Mouse (Mus musculus) urinary bladder, postnatal 4 days (tissue): ENCODE measurements at regions not wholly inside any gene's neighbourhood (a gene's known extent, or its start where the extent isn't known, plus 50 kb on each side); places are given as distances from the start of the nearest gene placed in this dataset.

ENCODE experiments used
- DNase-seq, 2 experiments: peaks; one replicate each; pipeline ENCODE4 v3.0.0; 2021 to 2022; ENCODE audit warnings: low spot score in 2 of 2

GRCm38 (mm10) chr5:46278190-46278589 is 420.8 kb upstream of the Lcorl start:
- no peak for DNase-seq

GRCm38 (mm10) chr5:46256730-46257129 is 399.3 kb upstream of the Lcorl start:
- DNase-seq = no peak

GRCm38 (mm10) chr5:46253940-46254339 is 396.5 kb upstream of the Lcorl start:
- DNase-seq = no peak

GRCm38 (mm10) chr5:46235364-46236067 is 378.1 kb upstream of the Lcorl start:
- no peak for DNase-seq

- DNase-seq = no peak
Measured at GRCm38 (mm10) chr5:46232780-46233179, 375.4 kb upstream of the Lcorl start.

GRCm38 (mm10) chr5:46228667-46229066 is 371.3 kb upstream of the Lcorl start:
- DNase-seq = no peak

GRCm38 (mm10) chr5:46212845-46213468 is 355.5 kb upstream of the Lcorl start:
- no peak for DNase-seq

- no peak for DNase-seq
Measured at GRCm38 (mm10) chr5:46209076-46209475, 351.7 kb upstream of the Lcorl start.

- no peak for DNase-seq
Measured at GRCm38 (mm10) chr5:46203744-46204143, 346.3 kb upstream of the Lcorl start.

- DNase-seq = no peak
Measured at GRCm38 (mm10) chr5:46202457-46202772, 345.0 kb upstream of the Lcorl start.

- no peak for DNase-seq
Measured at GRCm38 (mm10) chr5:46201639-46202456, 344.4 kb upstream of the Lcorl start.

- DNase-seq = no peak
Measured at GRCm38 (mm10) chr5:46186908-46187307, 329.5 kb upstream of the Lcorl start.

GRCm38 (mm10) chr5:46182157-46182556 is 324.7 kb upstream of the Lcorl start:
- DNase-seq = no peak

GRCm38 (mm10) chr5:46172315-46172714 is 314.9 kb upstream of the Lcorl start:
- DNase-seq = no peak

- DNase-seq = no peak
Measured at GRCm38 (mm10) chr5:46160774-46161173, 303.4 kb upstream of the Lcorl start.

GRCm38 (mm10) chr5:46151973-46152372 is 294.6 kb upstream of the Lcorl start:
- no peak for DNase-seq

- DNase-seq = no peak
Measured at GRCm38 (mm10) chr5:46150825-46151224, 293.4 kb upstream of the Lcorl start.

GRCm38 (mm10) chr5:46149851-46150615 is 292.6 kb upstream of the Lcorl start:
- DNase-seq = no peak

- no peak for DNase-seq
Measured at GRCm38 (mm10) chr5:46139024-46139423, 281.6 kb upstream of the Lcorl start.

- no peak for DNase-seq
Measured at GRCm38 (mm10) chr5:46137695-46138094, 280.3 kb upstream of the Lcorl start.

GRCm38 (mm10) chr5:46108020-46108419 is 250.6 kb upstream of the Lcorl start:
- DNase-seq = no peak

GRCm38 (mm10) chr5:46103350-46103749 is 245.9 kb upstream of the Lcorl start:
- DNase-seq = no peak
